22 mouse cellular contexts compared by ENCODE assay signal in genomic region chr10:45632641-45633040, GRCm38 (mm10). TPM values are rescaled to one million over a fixed set of nuclear protein-coding genes. Genes with fewer than 3 reads are reported as not detected.
DNase-seq lines count a peak whose midpoint lies in the region; ATAC-seq and TF ChIP-seq lines count a peak whose summit lies in the region.
"Had no signal": no experiment of that assay in that cellular context is flagged by ENCODE, and none has a peak within 500 bp of the region (broad histone marks: within the 10 kb centered on the region; RNA-seq: fewer than 3 reads in every experiment).

No protein-coding gene starts in this region.

- no peaks in the 10 kb centered on the region for H3K27me3 ChIP-seq in lung, embryonic 14.5 days (ENCODE audit: insufficient read depth, low read length)
- no peaks in the 10 kb centered on the region for H3K27me3 ChIP-seq in intestine, embryonic 15.5 days (replicated peaks)
- no peaks in the 10 kb centered on the region for H3K27me3 ChIP-seq in stomach, postnatal 0 days (ENCODE audit: control insufficient read depth, insufficient read depth, low read length)
- H3K27me3 ChIP-seq: kidney, embryonic 15.5 days; limb, embryonic 12.5 days had no signal

- no peak for TF ChIP-seq CTCF in lung, embryonic 14.5 days (IDR thresholded peaks at IDR 0.05; ENCODE audit: low read depth)
- no peak for TF ChIP-seq CTCF in stomach, postnatal 0 days (IDR thresholded peaks at IDR 0.05; ENCODE audit: low read depth)

- no peak overlapping the region for H3K27ac ChIP-seq in lung, embryonic 14.5 days (ENCODE audit: low read depth)
- H3K27ac ChIP-seq in intestine, embryonic 15.5 days, result no peak overlapping the region
- no peak overlapping the region for H3K27ac ChIP-seq in stomach, postnatal 0 days (replicated peaks)
- H3K27ac ChIP-seq: forebrain, embryonic 10.5 days; hindbrain, postnatal 0 days; kidney, embryonic 15.5 days; limb, embryonic 12.5 days had no signal

- DNase-seq in cerebellum, postnatal 4 days (ENCODE audit: low spot score in 2 of 2), result no peak
- DNase-seq in lung, embryonic 14.5 days, result peak; percentile 6
- DNase-seq in lung, adult 18-20 months, result no peak
- peak; percentile 14 for DNase-seq in cerebellum, adult 9-10 months
- DNase-seq in spleen, adult 18-20 months, result no peak
- DNase-seq in stomach, postnatal 0 days (ENCODE audit: low spot score), result no peak
- DNase-seq: adrenal gland, adult 2 months; forebrain, postnatal 0 days; gastrocnemius, postnatal 14 days; kidney, postnatal 4 days; liver, postnatal 0 days; lung, postnatal 14 days had no signal

- no peaks in the 10 kb centered on the region for H3K9me3 ChIP-seq in lung, embryonic 14.5 days (ENCODE audit: low read depth, low read length)
- no peaks in the 10 kb centered on the region for H3K9me3 ChIP-seq in intestine, embryonic 15.5 days
- no peaks in the 10 kb centered on the region for H3K9me3 ChIP-seq in stomach, postnatal 0 days (ENCODE audit: control insufficient read depth, low read length)
- H3K9me3 ChIP-seq: forebrain, embryonic 10.5 days; kidney, embryonic 15.5 days; limb, embryonic 12.5 days had no signal

- no peak overlapping the region for H3K4me3 ChIP-seq in lung, embryonic 14.5 days (ENCODE audit: low read depth, low read length)
- H3K4me3 ChIP-seq in intestine, embryonic 15.5 days (replicated peaks), result no peak overlapping the region
- no peak overlapping the region for H3K4me3 ChIP-seq in stomach, postnatal 0 days (ENCODE audit: low read depth, low read length)
- H3K4me3 ChIP-seq: forebrain, embryonic 10.5 days; kidney, embryonic 15.5 days; limb, embryonic 12.5 days had no signal

- H3K9ac ChIP-seq in lung, embryonic 14.5 days, result no peak overlapping the region
- no peak overlapping the region for H3K9ac ChIP-seq in intestine, embryonic 15.5 days
- no peak overlapping the region for H3K9ac ChIP-seq in stomach, postnatal 0 days (ENCODE audit: low read length)
- H3K9ac ChIP-seq: forebrain, postnatal 0 days; kidney, embryonic 15.5 days; limb, embryonic 12.5 days; liver, postnatal 0 days had no signal

- H3K4me1 ChIP-seq in lung, embryonic 14.5 days (ENCODE audit: insufficient read depth), result no peaks in the 10 kb centered on the region
- no peaks in the 10 kb centered on the region for H3K4me1 ChIP-seq in intestine, embryonic 15.5 days (replicated peaks)
- no peaks in the 10 kb centered on the region for H3K4me1 ChIP-seq in stomach, postnatal 0 days (replicated peaks; ENCODE audit: control insufficient read depth, insufficient read depth)
- H3K4me1 ChIP-seq: forebrain, embryonic 10.5 days; kidney, embryonic 15.5 days; limb, embryonic 12.5 days had no signal

- WGBS in lung, embryonic 14.5 days, result 86% methylated on average over 10 of the region's 10 CpGs
- 92% methylated on average over 10 of the region's 10 CpGs for WGBS in intestine, embryonic 15.5 days
- WGBS in stomach, postnatal 0 days, result 88% methylated on average over 10 of the region's 10 CpGs

- no peak overlapping the region for H3K4me2 ChIP-seq in lung, embryonic 14.5 days
- no peak overlapping the region for H3K4me2 ChIP-seq in intestine, embryonic 15.5 days (replicated peaks)
- H3K4me2 ChIP-seq in stomach, postnatal 0 days (replicated peaks; ENCODE audit: low read depth), result no peak overlapping the region
- H3K4me2 ChIP-seq: heart, embryonic 11.5 days; kidney, embryonic 15.5 days; limb, embryonic 12.5 days; liver, embryonic 11.5 days; midbrain, embryonic 11.5 days had no signal

- no peaks in the 10 kb centered on the region for H3K36me3 ChIP-seq in lung, embryonic 14.5 days (ENCODE audit: insufficient read depth)
- no peaks in the 10 kb centered on the region for H3K36me3 ChIP-seq in intestine, embryonic 15.5 days
- H3K36me3 ChIP-seq in stomach, postnatal 0 days (ENCODE audit: control insufficient read depth, insufficient read depth, low read length), result no peaks in the 10 kb centered on the region
- H3K36me3 ChIP-seq: kidney, embryonic 15.5 days had no signal

- peak; percentile 82 for ATAC-seq in cerebellum, adult (ENCODE audit: insufficient number of reproducible peaks, low FRiP score, low TSS enrichment)
- ATAC-seq in lung, embryonic 14.5 days (ENCODE audit: insufficient read depth), result no peak
- no peak for ATAC-seq in intestine, embryonic 15.5 days
- no peak for ATAC-seq in stomach, postnatal 0 days (ENCODE audit: low FRiP score, low TSS enrichment)
- ATAC-seq: forebrain, postnatal 0 days; hindbrain, postnatal 0 days; intestine, postnatal 0 days; liver, postnatal 0 days had no signal

- no peak for TF ChIP-seq EP300 in stomach, postnatal 0 days (optimal IDR thresholded peaks at IDR 0.05)

RNA-seq across cellular contexts. Expression of gene Hace1, which starts 55.0 kb away (rescaled TPM):
- 19.3 and 23.6 TPM in 2 replicates for polyA plus RNA-seq in lung, embryonic 14.5 days (2014; fragmentation: Nextera tagmentation; extraction: Ambion mirVana)
- polyA plus RNA-seq in intestine, embryonic 15.5 days (2015; fragmentation: Nextera tagmentation; extraction: Ambion mirVana), result 12.4 and 15.5 TPM in 2 replicates
- polyA plus RNA-seq in stomach, postnatal 0 days (2015; fragmentation: Nextera tagmentation; extraction: Ambion mirVana), result 13.6 and 13.7 TPM in 2 replicates

Comparison
In these comparisons a context has a peak if more than half of its experiments do, and no peak if none do; other contexts are left out.
1. DNase-seq: peak in lung, embryonic 14.5 days (single experiment) and cerebellum, adult 9-10 months (single experiment); none in cerebellum, postnatal 4 days (0 of 2), lung, adult 18-20 months (0 of 2), spleen, adult 18-20 months (0 of 2) and stomach, postnatal 0 days (single experiment).